Mouse (Mus musculus): ENCODE results near the gene Rsbn1. TPM values are rescaled to one million over a fixed set of nuclear protein-coding genes. Genes with fewer than 3 reads are reported as not detected.
A peak's percentile ranks its signal among the peaks of the same experiment; 100 is the strongest.

The Rsbn1 gene
- polyA plus RNA-seq, 1 experiment from 2014 or later: 10.2 TPM

GRCm38 (mm10) chr3:103967231-103967630, 53.3 kb downstream of the Rsbn1 start:
- Histone ChIP-seq H3K4me3 (replicated peaks) (peak overlapping the region; percentile 77), H3K4me2 (peak overlapping the region; percentile 67), H3K9ac (peak overlapping the region; percentile 84; the same call in 1 of the 2 replicates), H3K4me1 (peaks cover 13% of the 10 kb centered on the region), H3K27ac (peak overlapping the region; percentile 97; the same call in 1 of the 2 replicates), H3K36me3 (peaks cover 26% of the 10 kb centered on the region; the same call in 1 of the 2 replicates), H3K9me3 (replicated peaks) (no peaks in the 10 kb centered on the region), H3K27me3 (no peaks in the 10 kb centered on the region)
- WGBS: 18% methylated on average over 2 of the region's 2 CpGs
- no peak for ATAC-seq (replicated peaks; ENCODE audit: low FRiP score)

GRCm38 (mm10) chr3:103967861-103968691, 54.2 kb downstream of the Rsbn1 start, which contains the start of gene Phtf1:
TSS of gene Phtf1 (plus strand) at chr3:103968110.
- peak within 1 kb of the TSS; percentile 67 for H3K4me2 ChIP-seq
- no peaks in the 10 kb centered on the region for H3K9me3 ChIP-seq (replicated peaks)
- peak within 1 kb of the TSS; percentile 97 for H3K27ac ChIP-seq
- peak within 1 kb of the TSS; percentile 77 for H3K4me3 ChIP-seq (replicated peaks)
- peak within 1 kb of the TSS; percentile 84 for H3K9ac ChIP-seq
- ATAC-seq (replicated peaks; ENCODE audit: low FRiP score): peak; percentile 98
- no peaks in the 10 kb centered on the region for H3K27me3 ChIP-seq
- peaks cover 23% of the 10 kb centered on the region; the same call in 1 of the 2 replicates for H3K36me3 ChIP-seq
- WGBS: under 1% methylated on average over 61 of the region's 70 CpGs
- H3K4me1 ChIP-seq: peaks cover 13% of the 10 kb centered on the region

GRCm38 (mm10) chr3:103968701-103969100, 54.8 kb downstream of the Rsbn1 start:
- Histone ChIP-seq H3K36me3 (peaks cover 23% of the 10 kb centered on the region), H3K27ac (peak overlapping the region; percentile 97), H3K9ac (peak overlapping the region; percentile 84), H3K4me2 (peak overlapping the region; percentile 67), H3K4me1 (peaks cover 13% of the 10 kb centered on the region), H3K27me3 (no peaks in the 10 kb centered on the region), H3K9me3 (replicated peaks) (no peaks in the 10 kb centered on the region), H3K4me3 (replicated peaks) (peak overlapping the region; percentile 77)
- 0% methylated on average over 24 of the region's 24 CpGs for WGBS
- ATAC-seq (replicated peaks; ENCODE audit: low FRiP score): peak; percentile 80

- Histone ChIP-seq H3K4me1 (peaks cover 13% of the 10 kb centered on the region), H3K36me3 (peaks cover 17% of the 10 kb centered on the region), H3K4me2 (no peak overlapping the region), H3K9me3 (replicated peaks) (no peaks in the 10 kb centered on the region), H3K9ac (no peak overlapping the region), H3K27ac (no peak overlapping the region), H3K27me3 (no peaks in the 10 kb centered on the region), H3K4me3 (replicated peaks) (no peak overlapping the region)
- ATAC-seq (replicated peaks; ENCODE audit: low FRiP score): no peak
- WGBS: 94% methylated on average over 2 of the region's 2 CpGs
Measured at GRCm38 (mm10) chr3:103971157-103971556, 57.2 kb downstream of the Rsbn1 start.

- H3K36me3 ChIP-seq: peaks cover 61% of the 10 kb centered on the region
Measured at GRCm38 (mm10) chr3:103984556-103984955, 70.6 kb downstream of the Rsbn1 start.

GRCm38 (mm10) chr3:103985194-103985593, 71.3 kb downstream of the Rsbn1 start:
- Histone ChIP-seq H3K4me3 (replicated peaks) (no peak overlapping the region), H3K9me3 (replicated peaks) (no peaks in the 10 kb centered on the region), H3K27ac (no peak overlapping the region), H3K27me3 (no peaks in the 10 kb centered on the region), H3K9ac (no peak overlapping the region), H3K4me2 (no peak overlapping the region), H3K36me3 (peaks cover 67% of the 10 kb centered on the region), H3K4me1 (no peaks in the 10 kb centered on the region)
- ATAC-seq (replicated peaks; ENCODE audit: low FRiP score): no peak
- WGBS: 94% methylated on average over 2 of the region's 2 CpGs

More at GRCm38 (mm10) chr3:103984556-103984955, 70.6 kb downstream of the Rsbn1 start:
- H3K27ac ChIP-seq: no peak overlapping the region
- H3K9me3 ChIP-seq (replicated peaks): no peaks in the 10 kb centered on the region
- no peak overlapping the region for H3K9ac ChIP-seq
- no peak overlapping the region for H3K4me3 ChIP-seq (replicated peaks)
- no peaks in the 10 kb centered on the region for H3K4me1 ChIP-seq
- no peak for ATAC-seq (replicated peaks; ENCODE audit: low FRiP score)
- 90% methylated on average over 4 of the region's 4 CpGs for WGBS
- no peak overlapping the region for H3K4me2 ChIP-seq
- H3K27me3 ChIP-seq: no peaks in the 10 kb centered on the region

- Histone ChIP-seq H3K27me3 (no peaks in the 10 kb centered on the region), H3K4me1 (no peaks in the 10 kb centered on the region), H3K9me3 (replicated peaks) (no peaks in the 10 kb centered on the region), H3K9ac (no peak overlapping the region), H3K27ac (no peak overlapping the region), H3K36me3 (peaks cover 74% of the 10 kb centered on the region), H3K4me3 (replicated peaks) (no peak overlapping the region), H3K4me2 (no peak overlapping the region)
- ATAC-seq (replicated peaks; ENCODE audit: low FRiP score): no peak
- 46% methylated on average over 5 of the region's 5 CpGs for WGBS
Measured at GRCm38 (mm10) chr3:103987831-103988432, 74.0 kb downstream of the Rsbn1 start.

GRCm38 (mm10) chr3:103989352-103989751, 75.4 kb downstream of the Rsbn1 start:
- Histone ChIP-seq H3K27me3 (no peaks in the 10 kb centered on the region), H3K9me3 (replicated peaks) (no peaks in the 10 kb centered on the region), H3K36me3 (peaks cover 73% of the 10 kb centered on the region), H3K4me3 (replicated peaks) (no peak overlapping the region), H3K4me2 (no peak overlapping the region), H3K9ac (no peak overlapping the region), H3K27ac (no peak overlapping the region), H3K4me1 (no peaks in the 10 kb centered on the region)
- ATAC-seq (replicated peaks; ENCODE audit: low FRiP score): no peak
- 92% methylated on average over 4 of the region's 4 CpGs for WGBS

- no peaks in the 10 kb centered on the region for H3K27me3 ChIP-seq
- H3K27ac ChIP-seq: no peak overlapping the region
- no peak overlapping the region for H3K4me2 ChIP-seq
- peaks cover 75% of the 10 kb centered on the region for H3K36me3 ChIP-seq
- WGBS: 95% methylated on average over 3 of the region's 3 CpGs
- H3K4me3 ChIP-seq (replicated peaks): no peak overlapping the region
- H3K9ac ChIP-seq: no peak overlapping the region
- H3K9me3 ChIP-seq (replicated peaks): no peaks in the 10 kb centered on the region
- H3K4me1 ChIP-seq: no peaks in the 10 kb centered on the region
- no peak for ATAC-seq (replicated peaks; ENCODE audit: low FRiP score)
Measured at GRCm38 (mm10) chr3:103991271-103991670, 77.4 kb downstream of the Rsbn1 start.

- Histone ChIP-seq H3K36me3 (peaks cover 78% of the 10 kb centered on the region), H3K4me1 (no peaks in the 10 kb centered on the region), H3K9me3 (replicated peaks) (no peaks in the 10 kb centered on the region), H3K4me3 (replicated peaks) (no peak overlapping the region), H3K9ac (no peak overlapping the region), H3K27ac (no peak overlapping the region), H3K4me2 (no peak overlapping the region), H3K27me3 (no peaks in the 10 kb centered on the region)
- ATAC-seq (replicated peaks; ENCODE audit: low FRiP score): no peak
- WGBS: 91% methylated on average over 4 of the region's 4 CpGs
Measured at GRCm38 (mm10) chr3:103998724-103999123, 84.8 kb downstream of the Rsbn1 start.

- H3K36me3 ChIP-seq: peaks cover 59% of the 10 kb centered on the region
- H3K9me3 ChIP-seq (replicated peaks): no peaks in the 10 kb centered on the region
- H3K4me2 ChIP-seq: no peak overlapping the region
- H3K27me3 ChIP-seq: no peaks in the 10 kb centered on the region
- H3K9ac ChIP-seq: no peak overlapping the region
- H3K27ac ChIP-seq: no peak overlapping the region
- no peaks in the 10 kb centered on the region for H3K4me1 ChIP-seq
- no peak overlapping the region for H3K4me3 ChIP-seq (replicated peaks)
- 91% methylated on average over 8 of the region's 8 CpGs for WGBS
- no peak for ATAC-seq (replicated peaks; ENCODE audit: low FRiP score)
Measured at GRCm38 (mm10) chr3:104006896-104007466, 93.1 kb downstream of the Rsbn1 start.

GRCm38 (mm10) chr3:104007479-104007878, 93.6 kb downstream of the Rsbn1 start:
- Histone ChIP-seq H3K9me3 (replicated peaks) (no peaks in the 10 kb centered on the region), H3K27me3 (no peaks in the 10 kb centered on the region), H3K4me1 (no peaks in the 10 kb centered on the region), H3K36me3 (peaks cover 60% of the 10 kb centered on the region), H3K4me3 (replicated peaks) (no peak overlapping the region), H3K9ac (no peak overlapping the region), H3K27ac (no peak overlapping the region), H3K4me2 (no peak overlapping the region)
- 91% methylated on average over 8 of the region's 8 CpGs for WGBS
- ATAC-seq (replicated peaks; ENCODE audit: low FRiP score): no peak
